Mouse (Mus musculus) heart, embryonic 16.5 days (tissue): ENCODE measurements around the gene Hes5. TPM values are rescaled to one million over a fixed set of nuclear protein-coding genes. Genes with fewer than 3 reads are reported as not detected.
A peak's percentile ranks its signal among the peaks of the same experiment; 100 is the strongest.

Experiments used
- ATAC-seq: fragments of 200-750 bp; cut with Nextera tagmentation; replicated peaks from 2 replicates; pipeline ENCODE4 v1.8.0; 2017; ENCODE audit warnings: moderate number of reproducible peaks; ENCODE audit not compliant: insufficient read depth, low FRiP score; ENCODE audit errors: extremely low read depth
- H3K27ac ChIP-seq: fragments of 300-500 bp; sonication (generic); 2 replicates; pipeline ENCODE4 v1.5.1; 2014; ENCODE audit warnings: mild to moderate bottlenecking, low read length, control low read depth, moderate library complexity
- H3K27me3 ChIP-seq: fragments of 300-500 bp; sonication (generic); 2 replicates; pipeline ENCODE4 v1.6.1; 2014; ENCODE audit warnings: low read length, mixed read lengths; ENCODE audit not compliant: control insufficient read depth, insufficient read depth
- H3K36me3 ChIP-seq: fragments of 300-500 bp; sonication (generic); 2 replicates; pipeline ENCODE4 v1.6.1; 2014; ENCODE audit not compliant: control insufficient read depth, insufficient read depth
- H3K4me1 ChIP-seq: fragments of 300-500 bp; sonication (generic); 2 replicates; pipeline ENCODE4 v1.6.1; 2014; ENCODE audit warnings: low read length, mixed read lengths; ENCODE audit not compliant: control insufficient read depth, insufficient read depth
- H3K4me2 ChIP-seq: fragments of 300-500 bp; sonication (generic); 2 replicates; pipeline ENCODE4 v1.6.1; 2014; ENCODE audit warnings: low read depth, mild to moderate bottlenecking, control low read depth, low read length
- H3K4me3 ChIP-seq: fragments of 300-500 bp; sonication (generic); 2 replicates; pipeline ENCODE4 v1.5.1; 2014; ENCODE audit warnings: mild to moderate bottlenecking, control low read depth, low read length
- H3K9ac ChIP-seq: fragments of 300-500 bp; sonication (generic); 2 replicates; pipeline ENCODE4 v1.6.1; 2014; ENCODE audit warnings: low read length, control low read depth
- H3K9me3 ChIP-seq: fragments of 300-500 bp; sonication (generic); replicated peaks from 2 replicates; pipeline ENCODE4 v1.6.1; 2016; ENCODE audit warnings: low read length; ENCODE audit not compliant: control insufficient read depth
- WGBS: fragments of 180-500 bp; shearing (Covaris S2); extraction: QIAGEN DNeasy Blood & Tissue Kit; methylation state at CpG from one replicate; pipeline ENCODE4 v1.1.7; 2014; 5-methylcytosine and 5-hydroxymethylcytosine counted together
- polyA plus RNA-seq: library from polyadenylated mRNA; unstranded; fragments of >200 nt; fragmentation: Nextera tagmentation; extraction: Ambion mirVana; gene quantifications from 2 replicates; pipeline ENCODE4 v1.2.1, GENCODE M21; 2015

The Hes5 gene
- polyA plus RNA-seq, 1 experiment from 2014 or later, result 0.29 TPM

DNA sequence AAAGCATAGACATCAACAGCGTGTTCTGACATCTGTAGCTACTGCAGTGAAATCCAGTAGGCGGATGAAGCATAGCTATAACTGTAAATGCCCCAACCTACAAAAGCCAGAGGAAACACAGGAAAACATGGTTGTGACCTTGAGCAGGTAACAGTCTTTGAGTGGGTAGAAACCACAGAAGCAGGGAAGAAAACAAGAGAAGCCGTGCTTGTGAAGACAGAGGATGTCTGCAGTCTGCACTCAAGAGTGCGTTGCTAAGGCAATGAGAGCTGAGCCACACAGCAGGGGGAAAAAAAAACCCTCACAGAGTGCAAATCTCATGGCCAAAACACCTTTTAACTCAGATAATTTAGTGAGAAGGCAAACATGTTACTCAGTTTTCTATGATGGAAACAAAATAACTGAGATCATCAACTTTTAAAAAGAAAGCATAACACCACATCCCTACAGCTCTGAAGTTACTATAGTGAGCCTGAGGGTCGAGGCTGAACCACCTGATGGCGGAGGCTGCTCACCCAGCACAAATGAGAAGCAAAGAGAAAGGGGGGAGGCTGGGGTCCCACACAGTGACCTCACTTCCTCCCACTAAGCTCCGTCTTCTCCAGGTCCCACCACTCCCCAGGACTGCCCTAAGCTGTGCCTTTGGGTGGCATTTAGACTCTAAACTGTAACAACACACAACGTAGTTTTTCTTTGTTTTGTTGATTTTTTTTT lies 24.0 kb upstream of the Hes5 start:
- H3K36me3 ChIP-seq, result no peaks in the 10 kb centered on the region
- WGBS, result 58% methylated on average over 8 of the region's 8 CpGs
- H3K27ac ChIP-seq, result no peak overlapping the region
- no peak overlapping the region for H3K4me2 ChIP-seq
- ATAC-seq, result no peak
- no peaks in the 10 kb centered on the region for H3K9me3 ChIP-seq
- H3K27me3 ChIP-seq, result 0 out of 2 replicates have a peak, but pooled peaks cover 2% of the 10 kb centered on the region
- H3K4me1 ChIP-seq, result no peaks in the 10 kb centered on the region
- no peak overlapping the region for H3K4me3 ChIP-seq
- H3K9ac ChIP-seq, result no peak overlapping the region

DNA sequence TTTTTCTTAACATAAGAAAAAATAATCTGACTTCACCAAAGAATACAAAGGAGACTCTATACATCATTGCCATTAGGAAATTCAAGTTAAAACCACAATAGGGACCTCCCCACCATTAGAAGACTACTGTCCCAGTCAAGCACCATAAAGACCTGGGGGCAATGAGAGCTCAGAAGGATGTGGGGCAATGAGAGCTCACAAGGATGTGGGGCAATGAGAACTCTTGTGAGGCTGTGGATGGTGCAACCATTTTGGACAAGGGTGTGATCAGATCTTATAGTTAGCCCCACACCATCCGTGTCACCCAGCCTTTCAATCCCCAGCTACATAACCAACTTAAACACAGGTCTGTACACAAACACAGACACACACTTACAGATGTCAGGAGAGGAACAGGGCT lies 23.0 kb upstream of the Hes5 start:
- H3K4me2 ChIP-seq, result no peak overlapping the region
- no peak overlapping the region for H3K27ac ChIP-seq
- no peak overlapping the region for H3K4me3 ChIP-seq
- H3K4me1 ChIP-seq, result no peaks in the 10 kb centered on the region
- no peak overlapping the region for H3K9ac ChIP-seq
- WGBS, result 71% methylated on average over 1 of the region's 1 CpGs
- no peaks in the 10 kb centered on the region for H3K9me3 ChIP-seq
- 0 out of 2 replicates have a peak, but pooled peaks cover 2% of the 10 kb centered on the region for H3K27me3 ChIP-seq
- ATAC-seq, result no peak
- no peaks in the 10 kb centered on the region for H3K36me3 ChIP-seq

DNA sequence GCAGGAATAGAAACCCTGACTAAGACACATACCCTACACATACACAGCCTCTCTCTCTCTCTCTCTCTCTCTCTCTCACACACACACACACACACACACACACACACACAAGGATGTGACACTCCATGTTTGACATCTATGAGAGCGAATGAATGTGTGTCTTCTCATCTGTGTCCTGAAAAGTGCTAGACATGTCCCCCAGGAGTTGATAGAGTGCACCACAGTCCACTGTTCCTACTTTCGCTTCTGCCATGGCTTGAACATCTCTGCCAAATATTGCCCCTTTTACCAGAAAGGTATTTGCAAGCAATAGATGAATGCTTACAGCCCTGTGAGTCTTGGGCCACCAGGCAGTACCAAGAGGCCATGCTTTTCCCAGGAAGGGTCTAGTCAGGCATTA lies 20.6 kb upstream of the Hes5 start:
- 89% methylated on average over 2 of the region's 2 CpGs for WGBS
- no peaks in the 10 kb centered on the region for H3K27me3 ChIP-seq
- ATAC-seq, result no peak
- no peaks in the 10 kb centered on the region for H3K4me1 ChIP-seq
- H3K4me2 ChIP-seq, result no peak overlapping the region
- no peaks in the 10 kb centered on the region for H3K36me3 ChIP-seq
- no peak overlapping the region for H3K9ac ChIP-seq
- no peak overlapping the region for H3K27ac ChIP-seq
- no peaks in the 10 kb centered on the region for H3K9me3 ChIP-seq
- no peak overlapping the region for H3K4me3 ChIP-seq

DNA sequence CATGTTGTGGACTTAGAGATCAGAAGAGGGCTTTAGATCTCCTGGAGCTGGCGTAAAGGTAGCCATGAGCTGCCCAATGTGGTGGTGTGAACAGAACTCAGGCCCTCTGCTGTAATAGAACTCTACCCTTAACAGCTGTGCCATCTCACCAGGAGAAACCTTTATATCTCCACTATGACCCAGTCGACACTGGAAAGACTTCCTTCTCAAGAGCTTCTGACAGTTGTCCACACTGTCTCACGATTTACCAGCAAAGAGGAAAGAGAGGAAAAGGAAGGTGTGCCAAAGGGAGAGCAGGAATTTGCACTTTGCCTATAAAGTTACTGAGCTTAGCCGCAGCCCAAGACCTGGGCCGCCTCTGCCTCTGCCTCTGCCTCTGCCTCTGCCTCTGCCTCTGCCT lies 18.9 kb upstream of the Hes5 start:
- H3K9ac ChIP-seq, result no peak overlapping the region
- H3K27me3 ChIP-seq, result no peaks in the 10 kb centered on the region
- peaks cover 6% of the 10 kb centered on the region for H3K4me1 ChIP-seq
- no peaks in the 10 kb centered on the region for H3K36me3 ChIP-seq
- H3K4me2 ChIP-seq, result no peak overlapping the region
- H3K9me3 ChIP-seq, result no peaks in the 10 kb centered on the region
- ATAC-seq, result no peak
- no peak overlapping the region for H3K4me3 ChIP-seq
- WGBS, result 79% methylated on average over 5 of the region's 5 CpGs
- H3K27ac ChIP-seq, result no peak overlapping the region

DNA sequence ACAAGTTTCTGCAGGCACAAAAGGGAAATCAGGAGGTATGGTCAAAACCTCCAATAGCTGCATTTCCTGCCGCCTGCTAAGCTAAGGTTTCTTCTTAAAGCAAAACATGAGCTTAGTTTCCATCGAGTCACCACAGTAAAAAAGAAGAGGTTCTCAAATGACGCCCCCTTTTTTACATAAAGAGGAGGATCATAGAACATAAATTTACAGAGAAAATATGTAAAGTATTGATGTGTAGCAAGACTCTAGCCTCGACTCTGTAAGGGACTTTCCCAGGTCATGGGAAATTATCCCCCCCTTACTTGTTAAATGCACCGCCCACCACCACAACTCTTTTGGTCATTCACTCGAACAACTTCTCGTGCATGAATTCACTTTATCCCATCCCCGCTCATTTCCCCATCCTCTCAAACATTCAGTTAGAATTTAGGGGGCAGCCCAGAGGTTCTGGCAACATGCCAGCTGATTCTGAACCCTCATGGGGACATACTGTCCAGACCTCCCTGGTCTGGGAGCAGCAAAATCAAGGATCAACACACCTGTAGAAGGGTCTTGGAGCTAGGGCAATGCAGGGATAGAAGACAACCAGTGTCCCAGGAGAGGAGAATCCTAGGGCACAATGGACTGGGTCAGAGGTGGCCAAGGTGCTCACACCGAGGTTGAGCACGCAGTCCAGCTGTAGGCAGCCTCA lies 17.9 kb upstream of the Hes5 start:
- WGBS, result 77% methylated on average over 10 of the region's 10 CpGs
- Histone ChIP-seq H3K9me3 (no peaks in the 10 kb centered on the region), H3K9ac (no peak overlapping the region), H3K4me2 (no peak overlapping the region), H3K4me1 (peaks cover 6% of the 10 kb centered on the region), H3K4me3 (no peak overlapping the region), H3K27ac (no peak overlapping the region), H3K27me3 (no peaks in the 10 kb centered on the region), H3K36me3 (no peaks in the 10 kb centered on the region)
- ATAC-seq, result no peak

DNA sequence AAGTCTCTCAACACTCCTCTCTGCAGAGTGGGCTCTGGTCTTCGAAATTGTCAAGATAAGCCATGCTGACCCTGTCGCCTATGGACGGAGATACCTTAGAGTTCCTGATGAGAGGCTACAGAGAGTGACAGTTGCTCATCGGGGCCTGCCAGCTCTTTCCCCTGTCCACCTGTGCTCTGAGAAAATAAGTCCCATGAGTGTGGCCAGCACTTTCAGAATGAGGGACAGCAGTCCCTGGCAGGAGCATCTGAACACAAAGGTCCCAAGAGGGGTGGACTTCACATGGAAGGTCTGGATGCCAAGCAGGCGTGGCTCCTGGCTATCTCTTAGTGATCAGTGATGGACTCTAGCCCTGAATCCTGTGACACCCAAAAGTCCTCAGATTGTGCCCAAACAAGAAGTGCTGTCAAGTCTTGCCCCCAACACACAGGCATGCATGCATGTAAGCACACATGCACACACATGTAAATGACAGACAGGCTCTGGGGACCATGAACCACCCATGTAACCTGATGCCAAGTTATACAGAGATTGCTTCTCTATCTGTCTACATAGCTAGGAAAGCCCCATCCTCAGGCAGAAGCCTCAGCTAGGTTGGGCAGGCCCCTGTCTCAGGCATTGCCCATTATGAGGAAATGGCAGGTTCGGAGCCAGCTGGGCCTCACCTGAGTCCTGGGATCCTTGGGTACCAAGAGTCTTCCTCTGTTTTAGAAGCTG lies 17.2 kb upstream of the Hes5 start:
- H3K36me3 ChIP-seq, result no peaks in the 10 kb centered on the region
- peaks cover 5% of the 10 kb centered on the region for H3K27me3 ChIP-seq
- ATAC-seq, result no peak
- no peak overlapping the region for H3K27ac ChIP-seq
- H3K4me1 ChIP-seq, result peaks cover 8% of the 10 kb centered on the region
- 69% methylated on average over 6 of the region's 6 CpGs for WGBS
- H3K4me3 ChIP-seq, result no peak overlapping the region
- H3K9me3 ChIP-seq, result no peaks in the 10 kb centered on the region
- H3K9ac ChIP-seq, result no peak overlapping the region
- no peak overlapping the region for H3K4me2 ChIP-seq

DNA sequence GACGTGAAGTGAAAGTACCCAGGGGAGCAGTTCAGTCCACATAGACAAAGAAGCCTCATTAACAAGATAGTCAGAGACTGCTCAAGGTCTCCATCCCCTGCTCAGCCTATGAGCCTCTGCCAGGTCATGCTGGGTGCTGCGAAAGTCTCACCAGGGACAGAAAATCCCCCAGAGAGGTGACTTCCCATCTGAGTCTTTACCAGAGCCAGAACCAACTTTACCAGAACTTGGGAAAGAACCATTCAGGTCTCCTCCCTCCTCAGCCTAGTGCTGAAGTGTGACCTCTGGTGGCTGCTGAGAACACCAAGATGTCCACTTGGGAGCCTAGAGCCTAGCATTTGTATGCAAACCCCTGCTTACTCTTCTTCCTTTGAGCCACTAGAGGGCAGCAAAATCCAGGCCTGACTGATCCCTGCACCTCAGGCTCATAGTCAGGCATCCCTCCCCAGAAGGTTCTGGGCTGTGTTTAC lies 16.6 kb upstream of the Hes5 start:
- 21% methylated on average over 2 of the region's 2 CpGs for WGBS
- no peak overlapping the region for H3K9ac ChIP-seq
- peak; percentile 71 for ATAC-seq
- H3K4me2 ChIP-seq, result no peak overlapping the region
- no peak overlapping the region for H3K27ac ChIP-seq
- H3K9me3 ChIP-seq, result no peaks in the 10 kb centered on the region
- H3K4me3 ChIP-seq, result no peak overlapping the region
- no peaks in the 10 kb centered on the region for H3K36me3 ChIP-seq
- H3K27me3 ChIP-seq, result peaks cover 12% of the 10 kb centered on the region
- peaks cover 8% of the 10 kb centered on the region for H3K4me1 ChIP-seq

DNA sequence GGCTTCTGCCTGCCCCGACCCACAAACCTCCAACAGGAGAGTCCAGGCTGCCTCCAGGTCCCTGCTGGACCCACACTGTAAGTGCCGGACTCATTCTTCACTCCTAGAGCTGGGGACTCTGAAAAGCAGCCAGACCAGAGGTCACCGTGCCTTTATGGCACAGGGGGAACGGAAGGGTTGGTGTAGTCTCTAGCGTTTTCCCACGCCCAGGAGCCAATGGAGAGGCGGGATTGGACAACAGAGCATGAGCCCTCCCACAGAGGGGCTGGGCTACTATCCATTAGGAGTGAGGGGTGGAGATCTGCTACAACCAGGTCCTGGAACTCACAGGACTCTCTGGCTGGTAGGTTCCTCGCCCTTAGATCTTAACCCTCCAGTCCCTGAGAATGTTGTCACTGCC lies 14.4 kb upstream of the Hes5 start:
- no peaks in the 10 kb centered on the region for H3K36me3 ChIP-seq
- peak overlapping the region; percentile 64 for H3K4me2 ChIP-seq
- WGBS, result 4% methylated on average over 8 of the region's 8 CpGs
- H3K4me1 ChIP-seq, result peaks cover 8% of the 10 kb centered on the region
- peak overlapping the region; percentile 56; the same call in 1 of the 2 replicates for H3K27ac ChIP-seq
- ATAC-seq, result peak; percentile 89
- peak overlapping the region; percentile 44 for H3K4me3 ChIP-seq
- no peaks in the 10 kb centered on the region for H3K9me3 ChIP-seq
- peaks cover 29% of the 10 kb centered on the region for H3K27me3 ChIP-seq
- peak overlapping the region; percentile 52 for H3K9ac ChIP-seq
